Mouse (Mus musculus) heart, postnatal 0 days (tissue): ENCODE data around the gene Higd1b. TPM values are rescaled to one million over a fixed set of nuclear protein-coding genes. Genes with fewer than 3 reads are reported as not detected.

Experiments used
- ATAC-seq: fragments of 200-750 bp; cut with Nextera tagmentation; 2 replicates; pipeline ENCODE4 v1.8.0; 2017; ENCODE audit warnings: low read depth, moderate number of reproducible peaks, moderate library complexity; ENCODE audit not compliant: insufficient read depth
- DNase-seq: peaks from one replicate; pipeline ENCODE4 v3.0.0-alpha.2; 2016; ENCODE audit warnings: low spot score
- H3K27ac ChIP-seq: fragments of 300-500 bp; sonication (generic); 2 replicates; pipeline ENCODE4 v1.5.1; 2014; ENCODE audit warnings: low read depth, mild to moderate bottlenecking
- H3K27me3 ChIP-seq: fragments of 300-500 bp; sonication (generic); 2 replicates; pipeline ENCODE4 v1.6.1; 2014; ENCODE audit warnings: low read length, mixed read lengths; ENCODE audit not compliant: control insufficient read depth, insufficient read depth
- H3K36me3 ChIP-seq: fragments of 300-500 bp; sonication (generic); replicated peaks from 2 replicates; pipeline ENCODE4 v1.6.1; 2014; ENCODE audit warnings: low read length, mixed read lengths; ENCODE audit not compliant: control insufficient read depth, insufficient read depth
- H3K4me1 ChIP-seq: fragments of 300-500 bp; sonication (generic); 2 replicates; pipeline ENCODE4 v1.6.1; 2014; ENCODE audit warnings: antibody characterized with exemption; ENCODE audit not compliant: control insufficient read depth, insufficient read depth
- H3K4me2 ChIP-seq: fragments of 300-500 bp; sonication (generic); 2 replicates; pipeline ENCODE4 v1.6.1; 2014; ENCODE audit warnings: low read depth, mild to moderate bottlenecking, low read length, moderate library complexity
- H3K4me3 ChIP-seq: fragments of 300-500 bp; sonication (generic); 2 replicates; pipeline ENCODE4 v1.5.1; 2014; ENCODE audit warnings: low read depth, low read length
- H3K9ac ChIP-seq: fragments of 300-500 bp; sonication (generic); replicated peaks from 2 replicates; pipeline ENCODE4 v1.6.1; 2014; ENCODE audit warnings: low read depth, low read length, mixed read lengths
- H3K9me3 ChIP-seq: fragments of 300-500 bp; sonication (generic); replicated peaks from 2 replicates; pipeline ENCODE4 v1.6.1; 2016; ENCODE audit warnings: low read length; ENCODE audit not compliant: control insufficient read depth
- CTCF ChIP-seq: IDR thresholded peaks from 2 replicates; pipeline ENCODE4 v1.5.1; 2016; ENCODE audit warnings: antibody characterized with exemption, control low read depth, low read depth
- EP300 ChIP-seq: IDR thresholded peaks from 2 replicates; pipeline ENCODE4 v1.6.1; 2016; ENCODE audit warnings: antibody characterized with exemption, low read depth
- WGBS: fragments of 180-500 bp; shearing (Covaris S2); extraction: QIAGEN DNeasy Blood & Tissue Kit; methylation state at CpG from one replicate; pipeline ENCODE4 v1.1.7; 2014; 5-methylcytosine and 5-hydroxymethylcytosine counted together
- polyA plus RNA-seq: library from polyadenylated mRNA; unstranded; fragments of >200 nt; fragmentation: Nextera tagmentation; extraction: Ambion mirVana; gene quantifications from 2 replicates; pipeline ENCODE4 v1.2.1, GENCODE M21; 2015
- total RNA-seq: library from RNA; depleted of rRNA; stranded (reverse); fragments of >200 nt; gene quantifications from 2 replicates; pipeline ENCODE4 v1.2.3, GENCODE M21; 2014; ENCODE audit warnings: low replicate concordance

Higd1b gene
- total and polyA plus RNA-seq, 2 experiments from 2014 or later, result 11.7 to 38.7 TPM

DNA sequence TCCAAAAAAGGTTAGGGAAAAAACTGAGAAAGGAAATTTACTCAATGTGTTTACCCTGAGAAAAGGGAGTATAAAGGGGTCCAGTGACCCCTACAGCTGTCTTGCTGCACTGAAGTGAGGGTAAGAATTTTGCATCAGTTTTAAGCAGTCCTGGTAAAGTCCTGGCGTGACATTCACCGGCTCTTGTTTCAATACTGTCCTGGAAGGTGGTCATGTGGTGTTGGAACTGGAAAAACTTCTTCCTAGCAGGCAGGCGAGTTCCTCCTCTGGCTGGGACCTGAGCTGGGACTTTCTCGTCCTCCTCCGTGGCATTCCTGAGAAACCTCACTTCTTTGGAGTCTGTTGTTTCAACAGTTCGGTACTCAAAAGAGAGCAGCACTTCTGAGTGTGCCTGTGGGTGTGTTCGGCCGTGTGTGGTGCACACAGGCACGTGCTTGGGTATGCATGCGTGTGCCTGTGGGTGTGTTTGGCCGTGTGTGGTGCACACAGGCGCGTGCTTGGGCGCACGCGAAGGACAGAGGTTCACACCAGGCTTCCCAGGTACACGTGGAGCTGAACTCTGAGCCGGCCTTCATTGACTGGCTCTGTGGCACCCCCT lies 2.9 kb upstream of the Higd1b start:
- H3K36me3 ChIP-seq, result peaks cover 6% of the 10 kb centered on the region; the same call in 1 of the 2 replicates
- H3K4me2 ChIP-seq, result no peak overlapping the region
- DNase-seq, result no peak
- no peak for TF ChIP-seq CTCF
- H3K4me1 ChIP-seq, result peaks cover 8% of the 10 kb centered on the region; the same call in 1 of the 2 replicates
- H3K9me3 ChIP-seq, result no peaks in the 10 kb centered on the region
- no peak for ATAC-seq
- peak overlapping the region; percentile 22 for H3K27ac ChIP-seq
- no peaks in the 10 kb centered on the region for H3K27me3 ChIP-seq
- no peak overlapping the region for H3K9ac ChIP-seq
- no peak overlapping the region for H3K4me3 ChIP-seq
- WGBS, result 63% methylated on average over 18 of the region's 18 CpGs

GRCm38 (mm10) chr11:102834219-102834618 lies 1.4 kb upstream of the Higd1b start:
- H3K4me1 ChIP-seq, result peaks cover 8% of the 10 kb centered on the region; the same call in 1 of the 2 replicates
- H3K9ac ChIP-seq, result no peak overlapping the region
- DNase-seq, result peak; percentile 10
- H3K27me3 ChIP-seq, result no peaks in the 10 kb centered on the region
- no peaks in the 10 kb centered on the region for H3K9me3 ChIP-seq
- peak overlapping the region; percentile 37; the same call in 1 of the 2 replicates for H3K27ac ChIP-seq
- TF ChIP-seq CTCF (no peak), EP300 (no peak)
- H3K4me3 ChIP-seq, result no peak overlapping the region
- ATAC-seq, result peak; percentile 24; the same call in 1 of the 2 replicates
- H3K36me3 ChIP-seq, result peaks cover 20% of the 10 kb centered on the region; the same call in 1 of the 2 replicates
- H3K4me2 ChIP-seq, result no peak overlapping the region
- WGBS, result 81% methylated on average over 10 of the region's 10 CpGs

DNA sequence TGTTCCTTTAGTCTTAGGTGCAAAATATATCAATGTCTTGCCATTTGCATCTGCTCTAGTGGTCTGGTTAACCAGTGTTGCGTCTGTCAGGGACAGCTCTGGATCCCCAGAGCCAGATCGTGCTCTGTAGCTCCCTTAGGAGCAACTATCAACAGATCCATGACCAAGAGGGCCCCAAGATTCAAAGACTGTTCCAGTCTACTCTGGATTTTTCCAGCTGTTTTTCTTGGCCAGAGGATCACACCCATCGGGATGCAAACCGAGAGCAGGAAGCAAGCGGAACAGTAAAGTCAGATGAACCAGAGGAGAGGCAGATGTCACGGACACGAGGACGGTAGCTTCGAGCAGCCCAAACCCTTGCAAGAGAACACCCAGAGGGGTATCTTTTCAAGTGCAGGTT lies 497 bp downstream of the Higd1b start:
- H3K4me3 ChIP-seq, result no peak overlapping the region
- H3K4me2 ChIP-seq, result no peak overlapping the region
- H3K36me3 ChIP-seq, result peaks cover 38% of the 10 kb centered on the region
- DNase-seq (no peak), ATAC-seq (no peak)
- no peak overlapping the region for H3K9ac ChIP-seq
- H3K27me3 ChIP-seq, result no peaks in the 10 kb centered on the region
- WGBS, result 69% methylated on average over 9 of the region's 9 CpGs
- no peaks in the 10 kb centered on the region for H3K9me3 ChIP-seq
- peak overlapping the region; percentile 9; the same call in 1 of the 2 replicates for H3K27ac ChIP-seq
- peaks cover 4% of the 10 kb centered on the region; the same call in 1 of the 2 replicates for H3K4me1 ChIP-seq
- TF ChIP-seq CTCF (no peak), EP300 (no peak)

GRCm38 (mm10) chr11:102837385-102837784 lies 1.7 kb downstream of the Higd1b start:
- peaks cover 50% of the 10 kb centered on the region for H3K36me3 ChIP-seq
- H3K27ac ChIP-seq, result peak overlapping the region; percentile 30; the same call in 1 of the 2 replicates
- H3K9ac ChIP-seq, result no peak overlapping the region
- TF ChIP-seq EP300, result no peak
- TF ChIP-seq CTCF, result no peak
- no peaks in the 10 kb centered on the region for H3K4me1 ChIP-seq
- no peak overlapping the region for H3K4me2 ChIP-seq
- H3K27me3 ChIP-seq, result no peaks in the 10 kb centered on the region
- no peak overlapping the region for H3K4me3 ChIP-seq
- WGBS, result 82% methylated on average over 1 of the region's 1 CpGs
- ATAC-seq (no peak), DNase-seq (no peak)
- no peaks in the 10 kb centered on the region for H3K9me3 ChIP-seq

DNA sequence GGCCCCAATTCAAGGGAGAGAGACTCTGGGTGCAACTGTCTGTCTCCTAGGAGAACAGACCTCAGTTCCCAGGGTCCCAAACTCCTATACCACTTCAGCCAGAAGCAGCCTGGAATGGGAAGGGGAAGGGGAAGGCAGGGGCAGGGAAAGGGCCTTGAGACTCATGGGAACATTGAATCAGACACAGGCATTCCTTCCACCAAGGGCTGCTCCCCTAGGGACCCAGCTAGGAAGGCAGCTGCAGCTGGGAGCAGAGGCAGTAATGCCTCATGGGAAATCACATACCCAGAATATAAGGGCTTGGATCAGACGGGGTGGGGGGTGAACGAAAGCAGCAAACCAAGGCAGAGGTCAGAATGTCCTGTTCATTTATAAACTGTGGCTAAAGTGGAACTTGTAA lies 2.5 kb downstream of the Higd1b start:
- Histone ChIP-seq H3K27me3 (no peaks in the 10 kb centered on the region), H3K4me3 (no peak overlapping the region), H3K4me2 (no peak overlapping the region), H3K9ac (no peak overlapping the region), H3K27ac (no peak overlapping the region; the same call in 1 of the 2 replicates), H3K9me3 (no peaks in the 10 kb centered on the region), H3K36me3 (peaks cover 58% of the 10 kb centered on the region), H3K4me1 (no peaks in the 10 kb centered on the region)
- WGBS, result 64% methylated on average over 2 of the region's 2 CpGs
- no peak for DNase-seq
- TF ChIP-seq EP300, result 0 out of 2 replicates have a peak, but pooled peaks have one; percentile 26
- TF ChIP-seq CTCF, result no peak
- no peak; the same call in 1 of the 2 replicates for ATAC-seq

DNA sequence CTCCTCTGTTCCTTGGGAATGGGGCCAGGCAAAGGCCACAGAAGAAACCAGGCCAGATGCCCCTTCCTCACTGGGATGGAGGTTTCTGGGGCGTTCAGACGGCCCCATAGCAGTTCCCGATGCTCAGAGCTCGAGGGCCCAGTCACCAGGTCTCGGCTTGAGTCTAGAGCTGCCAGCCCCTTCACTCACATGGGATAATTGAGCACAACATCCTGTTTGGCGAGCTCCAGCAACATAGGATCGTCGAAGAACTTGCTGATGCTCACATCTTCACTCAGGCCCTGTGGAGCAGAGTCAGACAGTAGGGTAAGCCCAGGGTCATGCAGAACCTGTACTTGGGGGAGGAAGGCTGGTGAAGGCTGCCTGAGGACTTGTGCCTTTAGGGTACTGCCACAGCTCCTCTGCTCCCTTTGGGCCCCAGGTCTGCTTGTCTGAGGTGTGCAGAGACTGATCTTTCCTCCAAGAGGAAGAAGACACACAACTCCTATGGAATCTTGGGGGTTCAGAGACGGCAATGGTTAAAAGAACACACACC lies 3.0 kb downstream of the Higd1b start:
- no peaks in the 10 kb centered on the region for H3K9me3 ChIP-seq
- H3K27me3 ChIP-seq, result no peaks in the 10 kb centered on the region
- TF ChIP-seq EP300 (no peak), CTCF (no peak)
- peaks cover 63% of the 10 kb centered on the region for H3K36me3 ChIP-seq
- DNase-seq (no peak), ATAC-seq (no peak)
- H3K4me1 ChIP-seq, result no peaks in the 10 kb centered on the region
- no peak overlapping the region for H3K4me2 ChIP-seq
- H3K9ac ChIP-seq, result no peak overlapping the region
- H3K4me3 ChIP-seq, result no peak overlapping the region
- WGBS, result 79% methylated on average over 9 of the region's 9 CpGs
- H3K27ac ChIP-seq, result peak overlapping the region; percentile 57; the same call in 1 of the 2 replicates
